Mouse (Mus musculus): ENCODE measurements around the gene Slc39a3. TPM values are rescaled to one million over a fixed set of nuclear protein-coding genes. Genes with fewer than 3 reads are reported as not detected.
"Not testable (repeated sequence)": the region's sequence is repeated elsewhere in the genome, so short reads cannot be mapped to it uniquely, and the experiment has no call there.

The Slc39a3 gene
- polyA plus RNA-seq, 1 experiment from 2014 or later: 11.9 TPM

GRCm38 (mm10) chr10:81055802-81056340, 18.6 kb upstream of the Slc39a3 start:
- not testable (repeated sequence) for H3K27me3 ChIP-seq (ENCODE audit: control insufficient read depth, insufficient read depth, low read length); H3K9me3 ChIP-seq (ENCODE audit: control insufficient read depth, low read depth, low read length); H3K9ac ChIP-seq (replicated peaks; ENCODE audit: low read depth, low read length); H3K4me2 ChIP-seq (replicated peaks; ENCODE audit: low read depth, low read length); H3K27ac ChIP-seq (ENCODE audit: low read length); ATAC-seq (ENCODE audit: insufficient number of reproducible peaks, insufficient read depth, low FRiP score, low read depth); H3K4me3 ChIP-seq (ENCODE audit: low read depth, low read length)
- Histone ChIP-seq H3K4me1 (ENCODE audit: control insufficient read depth, insufficient read depth, low read length) (peaks cover 12% of the 10 kb centered on the region), H3K36me3 (ENCODE audit: control insufficient read depth, insufficient read depth, low read length) (peaks cover 14% of the 10 kb centered on the region)
- 80% methylated on average over 11 of the region's 11 CpGs for WGBS

GRCm38 (mm10) chr10:81055169-81055568, 17.9 kb upstream of the Slc39a3 start:
- 88% methylated on average over 6 of the region's 6 CpGs for WGBS
- no peak for ATAC-seq (ENCODE audit: insufficient number of reproducible peaks, insufficient read depth, low FRiP score, low read depth)
- no peaks in the 10 kb centered on the region for H3K9me3 ChIP-seq (ENCODE audit: control insufficient read depth, low read depth, low read length)
- H3K4me3 ChIP-seq (ENCODE audit: low read depth, low read length): no peak overlapping the region
- peaks cover 21% of the 10 kb centered on the region for H3K36me3 ChIP-seq (ENCODE audit: control insufficient read depth, insufficient read depth, low read length)
- no peaks in the 10 kb centered on the region for H3K27me3 ChIP-seq (ENCODE audit: control insufficient read depth, insufficient read depth, low read length)
- H3K4me2 ChIP-seq (replicated peaks; ENCODE audit: low read depth, low read length): no peak overlapping the region
- H3K9ac ChIP-seq (replicated peaks; ENCODE audit: low read depth, low read length): no peak overlapping the region; the same call in 1 of the 2 replicates
- H3K4me1 ChIP-seq (ENCODE audit: control insufficient read depth, insufficient read depth, low read length): peaks cover 12% of the 10 kb centered on the region
- no peak overlapping the region for H3K27ac ChIP-seq (ENCODE audit: low read length)

GRCm38 (mm10) chr10:81052577-81052976, 15.4 kb upstream of the Slc39a3 start:
- peaks cover 45% of the 10 kb centered on the region for H3K36me3 ChIP-seq (ENCODE audit: control insufficient read depth, insufficient read depth, low read length)
- WGBS: 91% methylated on average over 5 of the region's 5 CpGs
- no peak overlapping the region for H3K4me2 ChIP-seq (replicated peaks; ENCODE audit: low read depth, low read length)
- H3K27ac ChIP-seq (ENCODE audit: low read length): no peak overlapping the region
- no peaks in the 10 kb centered on the region for H3K9me3 ChIP-seq (ENCODE audit: control insufficient read depth, low read depth, low read length)
- H3K4me1 ChIP-seq (ENCODE audit: control insufficient read depth, insufficient read depth, low read length): no peaks in the 10 kb centered on the region
- no peak overlapping the region for H3K9ac ChIP-seq (replicated peaks; ENCODE audit: low read depth, low read length)
- no peaks in the 10 kb centered on the region for H3K27me3 ChIP-seq (ENCODE audit: control insufficient read depth, insufficient read depth, low read length)
- H3K4me3 ChIP-seq (ENCODE audit: low read depth, low read length): no peak overlapping the region
- ATAC-seq (ENCODE audit: insufficient number of reproducible peaks, insufficient read depth, low FRiP score, low read depth): no peak

- Histone ChIP-seq H3K9ac (replicated peaks; ENCODE audit: low read depth, low read length) (no peak overlapping the region), H3K27me3 (ENCODE audit: control insufficient read depth, insufficient read depth, low read length) (no peaks in the 10 kb centered on the region), H3K4me1 (ENCODE audit: control insufficient read depth, insufficient read depth, low read length) (no peaks in the 10 kb centered on the region), H3K4me3 (ENCODE audit: low read depth, low read length) (no peak overlapping the region), H3K36me3 (ENCODE audit: control insufficient read depth, insufficient read depth, low read length) (peaks cover 59% of the 10 kb centered on the region), H3K4me2 (replicated peaks; ENCODE audit: low read depth, low read length) (no peak overlapping the region), H3K27ac (ENCODE audit: low read length) (no peak overlapping the region), H3K9me3 (ENCODE audit: control insufficient read depth, low read depth, low read length) (no peaks in the 10 kb centered on the region)
- 88% methylated on average over 6 of the region's 6 CpGs for WGBS
- no peak for ATAC-seq (ENCODE audit: insufficient number of reproducible peaks, insufficient read depth, low FRiP score, low read depth)
Observed at GRCm38 (mm10) chr10:81051133-81051532, 13.9 kb upstream of the Slc39a3 start.

- Histone ChIP-seq H3K4me2 (replicated peaks; ENCODE audit: low read depth, low read length) (no peak overlapping the region), H3K4me3 (ENCODE audit: low read depth, low read length) (no peak overlapping the region), H3K27me3 (ENCODE audit: control insufficient read depth, insufficient read depth, low read length) (no peaks in the 10 kb centered on the region), H3K27ac (ENCODE audit: low read length) (no peak overlapping the region), H3K4me1 (ENCODE audit: control insufficient read depth, insufficient read depth, low read length) (no peaks in the 10 kb centered on the region), H3K9me3 (ENCODE audit: control insufficient read depth, low read depth, low read length) (no peaks in the 10 kb centered on the region), H3K9ac (replicated peaks; ENCODE audit: low read depth, low read length) (no peak overlapping the region), H3K36me3 (ENCODE audit: control insufficient read depth, insufficient read depth, low read length) (peaks cover 62% of the 10 kb centered on the region)
- 84% methylated on average over 4 of the region's 4 CpGs for WGBS
- no peak for ATAC-seq (ENCODE audit: insufficient number of reproducible peaks, insufficient read depth, low FRiP score, low read depth)
Observed at GRCm38 (mm10) chr10:81050645-81051044, 13.4 kb upstream of the Slc39a3 start.

GRCm38 (mm10) chr10:81045246-81045645, 8.0 kb upstream of the Slc39a3 start:
- H3K9me3 ChIP-seq (ENCODE audit: control insufficient read depth, low read depth, low read length); H3K9ac ChIP-seq (replicated peaks; ENCODE audit: low read depth, low read length); H3K27me3 ChIP-seq (ENCODE audit: control insufficient read depth, insufficient read depth, low read length); H3K4me2 ChIP-seq (replicated peaks; ENCODE audit: low read depth, low read length); H3K4me1 ChIP-seq (ENCODE audit: control insufficient read depth, insufficient read depth, low read length); ATAC-seq (ENCODE audit: insufficient number of reproducible peaks, insufficient read depth, low FRiP score, low read depth); H3K27ac ChIP-seq (ENCODE audit: low read length); H3K4me3 ChIP-seq (ENCODE audit: low read depth, low read length): not testable (repeated sequence)
- H3K36me3 ChIP-seq (ENCODE audit: control insufficient read depth, insufficient read depth, low read length): peaks cover 70% of the 10 kb centered on the region
- 88% methylated on average over 14 of the region's 14 CpGs for WGBS

GRCm38 (mm10) chr10:81041458-81042175, 4.4 kb upstream of the Slc39a3 start:
- Histone ChIP-seq H3K36me3 (ENCODE audit: control insufficient read depth, insufficient read depth, low read length) (peaks cover 35% of the 10 kb centered on the region), H3K4me2 (replicated peaks; ENCODE audit: low read depth, low read length) (no peak overlapping the region), H3K9ac (replicated peaks; ENCODE audit: low read depth, low read length) (no peak overlapping the region), H3K27ac (ENCODE audit: low read length) (no peak overlapping the region), H3K4me1 (ENCODE audit: control insufficient read depth, insufficient read depth, low read length) (no peaks in the 10 kb centered on the region), H3K4me3 (ENCODE audit: low read depth, low read length) (no peak overlapping the region), H3K27me3 (ENCODE audit: control insufficient read depth, insufficient read depth, low read length) (no peaks in the 10 kb centered on the region), H3K9me3 (ENCODE audit: control insufficient read depth, low read depth, low read length) (no peaks in the 10 kb centered on the region)
- no peak for ATAC-seq (ENCODE audit: insufficient number of reproducible peaks, insufficient read depth, low FRiP score, low read depth)
- WGBS: 31% methylated on average over 13 of the region's 13 CpGs

- Histone ChIP-seq H3K36me3 (ENCODE audit: control insufficient read depth, insufficient read depth, low read length) (peaks cover 3% of the 10 kb centered on the region; the same call in 1 of the 2 replicates), H3K9me3 (ENCODE audit: control insufficient read depth, low read depth, low read length) (no peaks in the 10 kb centered on the region), H3K4me3 (ENCODE audit: low read depth, low read length) (no peak overlapping the region), H3K4me2 (replicated peaks; ENCODE audit: low read depth, low read length) (no peak overlapping the region), H3K27me3 (ENCODE audit: control insufficient read depth, insufficient read depth, low read length) (no peaks in the 10 kb centered on the region), H3K27ac (ENCODE audit: low read length) (no peak overlapping the region), H3K4me1 (ENCODE audit: control insufficient read depth, insufficient read depth, low read length) (no peaks in the 10 kb centered on the region), H3K9ac (replicated peaks; ENCODE audit: low read depth, low read length) (no peak overlapping the region)
- 70% methylated on average over 7 of the region's 7 CpGs for WGBS
- ATAC-seq (ENCODE audit: insufficient number of reproducible peaks, insufficient read depth, low FRiP score, low read depth): no peak
Observed at GRCm38 (mm10) chr10:81036251-81036650, 975 bp downstream of the Slc39a3 start.
